Mouse (Mus musculus) heart, postnatal 14 days (tissue): ENCODE data around the gene Ino80e. TPM values are rescaled to one million over a fixed set of nuclear protein-coding genes. Genes with fewer than 3 reads are reported as not detected.

ENCODE experiments used
- DNase-seq, 2 experiments: peaks; one replicate each; pipeline ENCODE4 v3.0.0; 2021 to 2022
- intact Hi-C: fragments of 180-260 bp; cut with DNase I; formaldehyde crosslinking; loops from one replicate; pipeline ENCODE4 v1.15.1; 2025
- total RNA-seq, 2 experiments: library from RNA; stranded (reverse); gene quantifications; 2 replicates each; pipeline ENCODE4 v1.2.3; 2021

Gene Ino80e
- total RNA-seq, 2 experiments from 2014 or later: 21.2 to 21.4 TPM

- intact Hi-C loops: loop anchor here (1.0 kb wide), 1 partner anchor 141 kb away; no protein-coding TSS in a partner anchor
- DNase-seq: peak in 1 of 2 experiments; percentile 25
These were observed 39.4 kb downstream of the Ino80e start for GRCm38 (mm10) chr7:126822741-126823140.

GRCm38 (mm10) chr7:126821835-126822511 is 40.2 kb downstream of the Ino80e start:
- intact Hi-C loops: loop anchor here (1.0 kb wide), 1 partner anchor 141 kb away; no protein-coding TSS in a partner anchor
- peak; percentile 82 to 90 for DNase-seq

GRCm38 (mm10) chr7:126818818-126819217 is 43.4 kb downstream of the Ino80e start:
- intact Hi-C loops: no loop called here
- no peak for DNase-seq

- intact Hi-C loops: no loop called here
- no peak for DNase-seq
These were observed 44.6 kb downstream of the Ino80e start for GRCm38 (mm10) chr7:126817595-126817994.

- intact Hi-C loops: no loop called here
- no peak for DNase-seq
These were observed 45.7 kb downstream of the Ino80e start for GRCm38 (mm10) chr7:126816494-126816893.

- intact Hi-C loops: no loop called here
- no peak for DNase-seq
These were observed 46.4 kb downstream of the Ino80e start for GRCm38 (mm10) chr7:126815726-126816222.

GRCm38 (mm10) chr7:126809723-126810369 is 52.3 kb downstream of the Ino80e start:
- intact Hi-C loops: no loop called here
- DNase-seq: no peak

GRCm38 (mm10) chr7:126808703-126809455 is 53.3 kb downstream of the Ino80e start:
- intact Hi-C loops: no loop called here
- DNase-seq: peak; percentile 85 to 90

- intact Hi-C loops: no loop called here
- DNase-seq: no peak
These were observed 54.8 kb downstream of the Ino80e start for GRCm38 (mm10) chr7:126807405-126807804.

- intact Hi-C loops: no loop called here
These were observed 55.2 kb downstream of the Ino80e start for GRCm38 (mm10) chr7:126806956-126807355.

GRCm38 (mm10) chr7:126803751-126804150 is 58.4 kb downstream of the Ino80e start:
- intact Hi-C loops: no loop called here
- no peak for DNase-seq

More at GRCm38 (mm10) chr7:126806956-126807355, 55.2 kb downstream of the Ino80e start:
- DNase-seq: no peak

- intact Hi-C loops: no loop called here
These were observed 59.0 kb downstream of the Ino80e start for GRCm38 (mm10) chr7:126803181-126803580.

GRCm38 (mm10) chr7:126802134-126802889 is 59.9 kb downstream of the Ino80e start:
- intact Hi-C loops: no loop called here
- no peak for DNase-seq

More at GRCm38 (mm10) chr7:126803181-126803580, 59.0 kb downstream of the Ino80e start:
- DNase-seq: no peak

- intact Hi-C loops: no loop called here
- no peak for DNase-seq
These were observed 61.1 kb downstream of the Ino80e start for GRCm38 (mm10) chr7:126801057-126801422.

Other genes with a start within 250 kb of the Ino80e start
- gene Nupr1, start 231.5 kb downstream of the Ino80e start, total RNA-seq: 1 to 10 TPM; 8.7 to 9.2 TPM
- 10 to 100 TPM; 24.6 to 28.6 TPM for gene Sgf29, start 213.1 kb downstream of the Ino80e start, total RNA-seq
- 10 to 100 TPM; 38.6 to 43.2 TPM for gene Sult1a1, start 185.9 kb downstream of the Ino80e start, total RNA-seq
- gene Bola2, start 167.0 kb downstream of the Ino80e start, total RNA-seq: 10 to 100 TPM; 49.2 to 51.2 TPM
- gene Slx1b, start 166.6 kb downstream of the Ino80e start, total RNA-seq: 1 to 10 TPM; 5.7 to 7.7 TPM
- gene Coro1a, start 154.6 kb downstream of the Ino80e start, total RNA-seq: 10 to 100 TPM in 1 of 2 experiments, 1 to 10 TPM in 1; 8.8 to 28.1 TPM
- 10 to 100 TPM; 69.8 to 77.4 TPM for gene Mapk3, start 102.8 kb downstream of the Ino80e start, total RNA-seq
- gene Gdpd3, start 96.0 kb downstream of the Ino80e start, total RNA-seq: 1 to 10 TPM; 3.1 to 3.8 TPM
- gene Ypel3, start 85.4 kb downstream of the Ino80e start, total RNA-seq: 10 to 100 TPM; 62.9 to 77.1 TPM
- gene Tbx6, start 80.9 kb downstream of the Ino80e start, total RNA-seq: under 1 TPM; 0.44 to 0.62 TPM
- 10 to 100 TPM; 38.8 to 49.6 TPM for gene Ppp4c, start 69.9 kb downstream of the Ino80e start, total RNA-seq
- gene Fam57b, start 64.7 kb downstream of the Ino80e start, total RNA-seq: 10 to 100 TPM; 12.9 to 13.7 TPM
- not detected for gene 4930451I11Rik, start 30.7 kb downstream of the Ino80e start, total RNA-seq
- not detected for gene Doc2a, start 15.0 kb downstream of the Ino80e start, total RNA-seq
- 1 to 10 TPM; 5.4 to 7.4 TPM for gene Hirip3, start 405 bp downstream of the Ino80e start, total RNA-seq
- gene Taok2, start 22.3 kb upstream of the Ino80e start, total RNA-seq: 10 to 100 TPM; 61.4 to 61.7 TPM
- 10 to 100 TPM; 10.9 to 13.0 TPM for gene Tmem219, start 60.5 kb upstream of the Ino80e start, total RNA-seq
- 1 to 10 TPM; 6.9 to 7.6 TPM for gene Kctd13, start 66.5 kb upstream of the Ino80e start, total RNA-seq
- gene Asphd1, start 87.2 kb upstream of the Ino80e start, total RNA-seq: under 1 TPM in 1 of 2 experiments, not detected in 1; 0.60 TPM
- gene Sez6l2, start 88.2 kb upstream of the Ino80e start, total RNA-seq: 10 to 100 TPM; 14.2 to 17.2 TPM
- 10 to 100 TPM; 63.3 to 66.1 TPM for gene Cdipt, start 113.5 kb upstream of the Ino80e start, total RNA-seq
- under 1 TPM; 0.45 to 0.59 TPM for gene Cdiptos, start 113.7 kb upstream of the Ino80e start, total RNA-seq
- gene Mvp, start 152.2 kb upstream of the Ino80e start, total RNA-seq: 10 to 100 TPM; 44.6 to 45.9 TPM
- not detected for gene Pagr1b, start 154.1 kb upstream of the Ino80e start, total RNA-seq
- 10 to 100 TPM; 15.2 to 20.6 TPM for gene Pagr1a, start 155.0 kb upstream of the Ino80e start, total RNA-seq
- gene Gm42742, start 158.7 kb upstream of the Ino80e start, total RNA-seq: 10 to 100 TPM; 18.0 to 19.8 TPM
- gene Prrt2, start 158.8 kb upstream of the Ino80e start, total RNA-seq: 1 to 10 TPM; 1.1 to 1.2 TPM
- gene Maz, start 164.7 kb upstream of the Ino80e start, total RNA-seq: 10 to 100 TPM; 81.8 to 91.3 TPM
- 1 to 10 TPM; 4.6 to 8.2 TPM for gene Kif22, start 180.1 kb upstream of the Ino80e start, total RNA-seq
- not detected for gene Zg16, start 225.0 kb upstream of the Ino80e start, total RNA-seq
- 1 to 10 TPM; 1.4 to 3.0 TPM for gene AI467606, start 229.0 kb upstream of the Ino80e start, total RNA-seq